Mouse (Mus musculus) forebrain, postnatal 0 days (tissue): ENCODE data around the gene Pfdn2. TPM values are rescaled to one million over a fixed set of nuclear protein-coding genes. Genes with fewer than 3 reads are reported as not detected.

Experiments
- ATAC-seq: fragments of 200-750 bp; cut with Nextera tagmentation; 2 replicates; pipeline ENCODE4 v1.8.0; 2017; ENCODE audit warnings: mild to moderate bottlenecking, moderate library complexity
- DNase-seq: peaks from one replicate; pipeline ENCODE4 v3.0.0-alpha.2; 2015
- H3K27ac ChIP-seq: fragments of 300-500 bp; sonication (generic); 2 replicates; pipeline ENCODE4 v1.5.1; 2014; ENCODE audit warnings: low read depth, mild to moderate bottlenecking, antibody characterized with exemption, low read length, moderate library complexity, mixed read lengths
- H3K27me3 ChIP-seq: fragments of 300-500 bp; sonication (generic); 2 replicates; pipeline ENCODE4 v1.6.1; 2014; ENCODE audit warnings: mild to moderate bottlenecking, low read length, mixed read lengths; ENCODE audit not compliant: insufficient read depth
- H3K36me3 ChIP-seq: fragments of 300-500 bp; sonication (generic); 2 replicates; pipeline ENCODE4 v1.6.1; 2014; ENCODE audit warnings: mild to moderate bottlenecking, moderate library complexity; ENCODE audit not compliant: insufficient read depth
- H3K4me1 ChIP-seq: fragments of 300-500 bp; sonication (generic); 2 replicates; pipeline ENCODE4 v1.6.1; 2014; ENCODE audit warnings: antibody characterized with exemption; ENCODE audit not compliant: insufficient read depth
- H3K4me2 ChIP-seq: fragments of 300-500 bp; sonication (generic); 2 replicates; pipeline ENCODE4 v1.6.1; 2014; ENCODE audit warnings: low read depth, mild to moderate bottlenecking, moderate library complexity
- H3K4me3 ChIP-seq: fragments of 300-500 bp; sonication (generic); 2 replicates; pipeline ENCODE4 v1.5.1; 2014; ENCODE audit warnings: low read depth, low read length, mixed read lengths
- H3K9ac ChIP-seq: fragments of 300-500 bp; sonication (generic); 2 replicates; pipeline ENCODE4 v1.6.1; 2014; ENCODE audit warnings: mild to moderate bottlenecking
- H3K9me3 ChIP-seq: fragments of 300-500 bp; sonication (generic); 2 replicates; pipeline ENCODE4 v1.6.1; 2016; ENCODE audit warnings: low read length
- CTCF ChIP-seq: sonication (generic); IDR thresholded peaks from 2 replicates; pipeline ENCODE4 v1.5.1; 2016; ENCODE audit warnings: antibody characterized with exemption, control low read depth, low read depth
- WGBS: fragments of 180-500 bp; shearing (Covaris S2); extraction: QIAGEN DNeasy Blood & Tissue Kit; methylation state at CpG from one replicate; pipeline ENCODE4 v1.1.7; 2014; 5-methylcytosine and 5-hydroxymethylcytosine counted together
- polyA plus RNA-seq: library from polyadenylated mRNA; unstranded; fragments of >200 nt; fragmentation: Nextera tagmentation; extraction: Ambion mirVana; gene quantifications from 2 replicates; pipeline ENCODE4 v1.2.1, GENCODE M21; 2015
- total RNA-seq: library from RNA; depleted of rRNA; stranded (reverse); fragments of >200 nt; gene quantifications from 2 replicates; pipeline ENCODE4 v1.2.3, GENCODE M21; 2014; rRNA removed

The Pfdn2 gene
- total and polyA plus RNA-seq, 2 experiments from 2014 or later = 27.0 to 143 TPM

GRCm38 (mm10) chr1:171407263-171407662 lies 61.8 kb downstream of the Pfdn2 start:
- ATAC-seq = no peak
- H3K4me1 ChIP-seq = no peaks in the 10 kb centered on the region
- DNase-seq = no peak
- no peak for TF ChIP-seq CTCF
- no peaks in the 10 kb centered on the region for H3K36me3 ChIP-seq
- no peak overlapping the region for H3K27ac ChIP-seq
- WGBS = 85% methylated on average over 5 of the region's 5 CpGs
- H3K4me2 ChIP-seq = no peak overlapping the region
- no peaks in the 10 kb centered on the region; the same call in 1 of the 2 replicates for H3K27me3 ChIP-seq
- no peak overlapping the region for H3K4me3 ChIP-seq
- H3K9me3 ChIP-seq = no peaks in the 10 kb centered on the region
- H3K9ac ChIP-seq = no peak overlapping the region

Other genes starting within 250 kb of the Pfdn2 start
- 1.7 and 2.4 TPM in 2 replicates for gene Cfap126, start 231.8 kb upstream of the Pfdn2 start, total RNA-seq
- gene Cfap126, start 231.8 kb upstream of the Pfdn2 start, polyA plus RNA-seq = 11.7 and 13.7 TPM in 2 replicates
- 195 and 197 TPM in 2 replicates for gene Sdhc, start 195.1 kb upstream of the Pfdn2 start, total RNA-seq
- 285 and 302 TPM in 2 replicates for gene Sdhc, start 195.1 kb upstream of the Pfdn2 start, polyA plus RNA-seq
- gene Mpz, start 195.0 kb upstream of the Pfdn2 start, total RNA-seq = 0.38 TPM in 1 of 2 replicates, not detected in the other
- 0.30 and 0.67 TPM in 2 replicates for gene Mpz, start 195.0 kb upstream of the Pfdn2 start, polyA plus RNA-seq
- gene Pcp4l1, start 149.4 kb upstream of the Pfdn2 start, total RNA-seq = 12.3 and 16.2 TPM in 2 replicates
- 31.4 and 33.4 TPM in 2 replicates for gene Pcp4l1, start 149.4 kb upstream of the Pfdn2 start, polyA plus RNA-seq
- not detected in 2 replicates for gene Nr1i3, start 131.7 kb upstream of the Pfdn2 start, total RNA-seq
- gene Nr1i3, start 131.7 kb upstream of the Pfdn2 start, polyA plus RNA-seq = 0.16 and 0.19 TPM in 2 replicates
- gene Tomm40l, start 123.2 kb upstream of the Pfdn2 start, total RNA-seq = 46.5 and 62.7 TPM in 2 replicates
- gene Tomm40l, start 123.2 kb upstream of the Pfdn2 start, polyA plus RNA-seq = 39.8 and 41.7 TPM in 2 replicates
- 0.92 and 2.0 TPM in 2 replicates for gene Apoa2, start 120.6 kb upstream of the Pfdn2 start, total RNA-seq
- gene Apoa2, start 120.6 kb upstream of the Pfdn2 start, polyA plus RNA-seq = 2.7 and 4.0 TPM in 2 replicates
- gene Fcer1g, start 111.3 kb upstream of the Pfdn2 start, total RNA-seq = 7.6 and 11.2 TPM in 2 replicates
- 33.2 and 37.9 TPM in 2 replicates for gene Fcer1g, start 111.3 kb upstream of the Pfdn2 start, polyA plus RNA-seq
- 4.5 and 5.9 TPM in 2 replicates for gene Adamts4, start 95.2 kb upstream of the Pfdn2 start, total RNA-seq
- 2.6 and 5.6 TPM in 2 replicates for gene Adamts4, start 95.2 kb upstream of the Pfdn2 start, polyA plus RNA-seq
- gene Ndufs2, start 94.3 kb upstream of the Pfdn2 start, total RNA-seq = 203 and 270 TPM in 2 replicates
- gene Ndufs2, start 94.3 kb upstream of the Pfdn2 start, polyA plus RNA-seq = 219 and 243 TPM in 2 replicates
- 75.1 and 99.3 TPM in 2 replicates for gene B4galt3, start 75.3 kb upstream of the Pfdn2 start, total RNA-seq
- gene B4galt3, start 75.3 kb upstream of the Pfdn2 start, polyA plus RNA-seq = 104 and 115 TPM in 2 replicates
- 26.6 and 30.6 TPM in 2 replicates for gene Ppox, start 64.5 kb upstream of the Pfdn2 start, total RNA-seq
- 21.1 and 23.3 TPM in 2 replicates for gene Ppox, start 64.5 kb upstream of the Pfdn2 start, polyA plus RNA-seq
- 56.8 and 66.5 TPM in 2 replicates for gene Usp21, start 57.7 kb upstream of the Pfdn2 start, total RNA-seq
- 66.4 and 80.4 TPM in 2 replicates for gene Usp21, start 57.7 kb upstream of the Pfdn2 start, polyA plus RNA-seq
- 96.6 and 123 TPM in 2 replicates for gene Ufc1, start 50.6 kb upstream of the Pfdn2 start, total RNA-seq
- 133 and 150 TPM in 2 replicates for gene Ufc1, start 50.6 kb upstream of the Pfdn2 start, polyA plus RNA-seq
- 22.5 and 31.1 TPM in 2 replicates for gene Dedd, start 16.5 kb upstream of the Pfdn2 start, total RNA-seq
- 42.2 and 44.6 TPM in 2 replicates for gene Dedd, start 16.5 kb upstream of the Pfdn2 start, polyA plus RNA-seq
- gene Nit1, start within 50 bp of the Pfdn2 start, total RNA-seq = 44.9 and 47.6 TPM in 2 replicates
- gene Nit1, start within 50 bp of the Pfdn2 start, polyA plus RNA-seq = 42.1 and 48.1 TPM in 2 replicates
- 4.3 and 5.0 TPM in 2 replicates for gene Klhdc9, start 15.1 kb downstream of the Pfdn2 start, total RNA-seq
- 5.1 and 6.9 TPM in 2 replicates for gene Klhdc9, start 15.1 kb downstream of the Pfdn2 start, polyA plus RNA-seq
- gene Nectin4, start 24.4 kb downstream of the Pfdn2 start, total RNA-seq = 1.0 and 2.0 TPM in 2 replicates
- 1.3 and 1.8 TPM in 2 replicates for gene Nectin4, start 24.4 kb downstream of the Pfdn2 start, polyA plus RNA-seq
- gene Arhgap30, start 43.3 kb downstream of the Pfdn2 start, total RNA-seq = 0.69 and 0.81 TPM in 2 replicates
- 0.53 and 0.65 TPM in 2 replicates for gene Arhgap30, start 43.3 kb downstream of the Pfdn2 start, polyA plus RNA-seq
- 168 and 183 TPM in 2 replicates for gene Usf1, start 65.6 kb downstream of the Pfdn2 start, total RNA-seq
- gene Usf1, start 65.6 kb downstream of the Pfdn2 start, polyA plus RNA-seq = 198 and 200 TPM in 2 replicates
- 1.3 and 2.0 TPM in 2 replicates for gene Tstd1, start 73.2 kb downstream of the Pfdn2 start, total RNA-seq
- gene Tstd1, start 73.2 kb downstream of the Pfdn2 start, polyA plus RNA-seq = 1.9 and 3.1 TPM in 2 replicates
- gene F11r, start 91.9 kb downstream of the Pfdn2 start, total RNA-seq = 3.6 and 6.2 TPM in 2 replicates
- gene F11r, start 91.9 kb downstream of the Pfdn2 start, polyA plus RNA-seq = 4.6 and 7.8 TPM in 2 replicates
- 12.2 and 13.4 TPM in 2 replicates for gene Alyref2, start 157.8 kb downstream of the Pfdn2 start, total RNA-seq
- gene Alyref2, start 157.8 kb downstream of the Pfdn2 start, polyA plus RNA-seq = 17.5 and 20.8 TPM in 2 replicates
- gene Itln1, start 189.6 kb downstream of the Pfdn2 start, total RNA-seq = not detected in 2 replicates
- not detected in 2 replicates for gene Itln1, start 189.6 kb downstream of the Pfdn2 start, polyA plus RNA-seq
- gene Cd244a, start 213.5 kb downstream of the Pfdn2 start, total RNA-seq = not detected in 2 replicates
- gene Cd244a, start 213.5 kb downstream of the Pfdn2 start, polyA plus RNA-seq = not detected in 2 replicates